Mouse (Mus musculus) forebrain, embryonic 10.5 days (tissue): ENCODE measurements at regions not wholly inside any gene's neighbourhood (a gene's known extent, or its start where the extent isn't known, plus 50 kb on each side); places are given as distances from the start of the nearest gene placed in this dataset.
"Not testable (repeated sequence)": the region's sequence is repeated elsewhere in the genome, so short reads cannot be mapped to it uniquely, and the experiment has no call there.

Experiments
- DNase-seq: peaks from one replicate; pipeline ENCODE4 v3.0.0-alpha.2; 2017; ENCODE audit warnings: low spot score; ENCODE audit errors: extremely low spot score
- H3K27ac ChIP-seq: fragments of 300-500 bp; sonication (generic); 2 replicates; pipeline ENCODE4 v1.5.1; 2016; ENCODE audit warnings: mild to moderate bottlenecking
- H3K27me3 ChIP-seq: fragments of 300-500 bp; sonication (generic); 2 replicates; pipeline ENCODE4 v1.6.1; 2016; ENCODE audit warnings: mild to moderate bottlenecking; ENCODE audit not compliant: poor library complexity, severe bottlenecking
- H3K36me3 ChIP-seq: fragments of 300-500 bp; sonication (generic); replicated peaks from 2 replicates; pipeline ENCODE4 v1.6.1; 2016; ENCODE audit warnings: mild to moderate bottlenecking, moderate library complexity
- H3K4me1 ChIP-seq: fragments of 300-500 bp; sonication (generic); 2 replicates; pipeline ENCODE4 v1.6.1; 2016
- H3K4me3 ChIP-seq: fragments of 300-500 bp; sonication (generic); 2 replicates; pipeline ENCODE4 v1.5.1; 2016; ENCODE audit warnings: mild to moderate bottlenecking, moderate library complexity
- H3K9me3 ChIP-seq: fragments of 300-500 bp; sonication (generic); 2 replicates; pipeline ENCODE4 v1.6.1; 2016; ENCODE audit warnings: mild to moderate bottlenecking, moderate library complexity
- WGBS: fragments of 180-500 bp; shearing (Covaris S2); methylation state at CpG from one replicate; pipeline ENCODE4 v1.1.7; 2016; 5-methylcytosine and 5-hydroxymethylcytosine counted together

DNA sequence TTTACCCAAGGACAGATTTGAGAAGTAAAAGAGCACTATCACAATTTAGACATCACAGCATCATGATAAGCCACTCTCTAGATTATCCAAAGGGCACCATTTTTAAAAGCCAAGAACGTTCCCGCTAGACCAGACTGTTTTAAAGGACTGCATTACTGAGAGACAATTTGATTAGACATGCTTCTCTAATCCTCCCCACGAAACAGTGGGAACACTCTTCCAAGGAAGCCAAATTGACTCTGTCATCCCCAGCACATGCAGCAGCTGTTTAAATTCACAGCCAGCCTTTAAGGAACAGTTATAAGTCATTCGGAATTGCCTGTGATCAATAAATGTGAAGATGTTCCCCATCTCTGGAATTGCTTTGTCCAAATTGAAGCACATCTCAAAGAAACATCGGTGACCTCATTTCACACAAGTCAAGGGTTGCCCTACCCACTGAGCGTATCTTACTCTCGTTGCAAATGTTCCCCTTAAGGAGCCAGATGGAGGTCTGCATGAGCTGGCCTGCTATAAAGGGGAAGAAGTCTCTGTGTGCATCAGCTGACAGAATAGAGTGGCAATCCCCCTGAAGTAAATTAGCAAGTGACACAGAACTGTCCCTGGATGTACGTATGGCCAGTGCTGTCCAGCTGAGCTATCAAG, 393.2 kb downstream of the Pid1 start:
- H3K9me3 ChIP-seq: no peaks in the 10 kb centered on the region
- H3K4me1 ChIP-seq: no peaks in the 10 kb centered on the region
- no peaks in the 10 kb centered on the region for H3K36me3 ChIP-seq
- H3K27me3 ChIP-seq: no peaks in the 10 kb centered on the region
- H3K4me3 ChIP-seq: no peak overlapping the region
- DNase-seq: no peak
- 70% methylated on average over 8 of the region's 8 CpGs for WGBS
- no peak overlapping the region for H3K27ac ChIP-seq

DNA sequence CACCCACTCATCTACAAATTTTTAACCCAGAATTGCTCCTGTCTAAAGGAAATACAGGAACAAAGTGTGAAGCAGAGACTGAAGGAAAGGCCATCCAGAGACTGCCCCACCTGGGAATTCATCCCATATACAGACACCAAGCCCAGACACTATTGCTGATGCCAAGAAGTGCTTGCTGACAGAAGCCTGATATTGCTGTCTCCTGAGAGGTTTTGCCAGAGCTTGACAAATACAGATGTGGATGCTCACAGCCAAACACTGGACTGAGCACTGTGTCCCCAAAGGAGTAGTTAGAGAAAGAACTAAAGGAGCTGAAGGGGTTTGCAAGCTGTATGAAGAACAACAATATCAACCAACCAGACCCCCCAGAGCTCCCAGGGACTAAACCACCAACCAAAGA, 399.3 kb downstream of the Pid1 start:
- H3K4me3 ChIP-seq, DNase-seq, H3K36me3 ChIP-seq, H3K27me3 ChIP-seq, H3K4me1 ChIP-seq, H3K9me3 ChIP-seq, H3K27ac ChIP-seq: not testable (repeated sequence)

DNA sequence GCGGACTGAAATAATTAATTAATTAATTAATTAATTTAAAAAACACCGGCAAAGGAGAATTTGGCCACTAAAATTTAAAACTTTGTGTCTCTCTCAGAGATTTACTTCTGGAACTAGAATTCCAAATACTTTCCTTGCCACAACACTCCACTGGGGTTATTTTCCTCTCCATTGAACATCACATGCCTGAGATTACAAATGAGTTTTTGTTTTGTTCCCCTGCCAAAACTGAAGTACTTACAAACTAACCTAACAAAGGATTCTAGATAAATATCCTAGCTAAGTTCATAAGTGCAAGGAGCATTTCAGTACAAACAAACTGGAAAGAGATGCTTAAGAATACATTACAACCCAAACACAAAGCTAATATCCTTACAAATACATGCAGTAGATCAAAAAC, 402.2 kb downstream of the Pid1 start:
- Histone ChIP-seq H3K27ac (no peak overlapping the region), H3K27me3 (no peaks in the 10 kb centered on the region), H3K9me3 (no peaks in the 10 kb centered on the region), H3K36me3 (no peaks in the 10 kb centered on the region), H3K4me3 (no peak overlapping the region), H3K4me1 (no peaks in the 10 kb centered on the region)
- DNase-seq: no peak
- 87% methylated on average over 2 of the region's 2 CpGs for WGBS

DNA sequence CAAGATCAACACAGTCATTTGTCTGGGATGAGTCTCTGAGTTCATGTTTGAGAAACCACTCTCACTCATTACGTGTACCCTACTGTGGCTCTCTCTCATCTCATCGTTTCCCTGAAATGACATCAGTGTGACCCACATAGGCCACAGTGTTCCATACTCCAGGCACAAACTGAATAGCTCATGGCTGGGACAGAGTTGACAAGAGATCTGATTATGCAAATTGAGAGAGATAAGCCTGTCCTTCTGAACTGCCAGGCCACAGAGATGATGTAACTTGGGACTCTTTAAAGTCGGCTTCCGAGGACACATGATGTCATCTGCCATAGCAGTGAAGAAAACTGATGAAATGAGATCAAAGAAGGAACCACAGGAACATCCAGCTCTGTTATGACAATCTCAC, 404.2 kb downstream of the Pid1 start:
- Histone ChIP-seq H3K4me3 (no peak overlapping the region), H3K27me3 (no peaks in the 10 kb centered on the region), H3K27ac (no peak overlapping the region), H3K9me3 (no peaks in the 10 kb centered on the region), H3K4me1 (no peaks in the 10 kb centered on the region), H3K36me3 (no peaks in the 10 kb centered on the region)
- no peak for DNase-seq
- 91% methylated on average over 4 of the region's 4 CpGs for WGBS

DNA sequence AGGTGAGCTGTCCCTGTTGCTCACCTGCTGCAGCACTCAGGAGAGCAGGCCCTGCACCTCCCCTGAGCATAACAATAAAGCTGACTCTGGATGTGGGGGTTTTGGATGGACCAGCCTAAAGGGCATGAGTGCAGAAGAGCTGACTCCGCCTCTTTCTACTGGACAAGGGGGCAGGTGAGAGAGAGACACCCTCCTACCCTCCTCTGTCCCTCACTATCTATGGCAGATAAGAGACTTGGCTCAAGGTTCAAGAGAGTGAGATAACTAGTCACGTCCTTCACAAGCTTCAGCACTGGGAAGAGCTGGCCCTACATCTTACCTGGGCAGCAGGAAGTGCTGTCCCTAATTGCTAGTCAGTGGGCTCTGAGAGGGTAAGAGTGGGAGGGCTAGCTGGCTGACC, 441.1 kb downstream of the Pid1 start:
- no peaks in the 10 kb centered on the region for H3K4me1 ChIP-seq
- H3K27me3 ChIP-seq: no peaks in the 10 kb centered on the region
- H3K9me3 ChIP-seq: no peaks in the 10 kb centered on the region
- no peaks in the 10 kb centered on the region for H3K36me3 ChIP-seq
- no peak for DNase-seq
- no peak overlapping the region for H3K27ac ChIP-seq
- no peak overlapping the region for H3K4me3 ChIP-seq
- 96% methylated on average over 2 of the region's 2 CpGs for WGBS

DNA sequence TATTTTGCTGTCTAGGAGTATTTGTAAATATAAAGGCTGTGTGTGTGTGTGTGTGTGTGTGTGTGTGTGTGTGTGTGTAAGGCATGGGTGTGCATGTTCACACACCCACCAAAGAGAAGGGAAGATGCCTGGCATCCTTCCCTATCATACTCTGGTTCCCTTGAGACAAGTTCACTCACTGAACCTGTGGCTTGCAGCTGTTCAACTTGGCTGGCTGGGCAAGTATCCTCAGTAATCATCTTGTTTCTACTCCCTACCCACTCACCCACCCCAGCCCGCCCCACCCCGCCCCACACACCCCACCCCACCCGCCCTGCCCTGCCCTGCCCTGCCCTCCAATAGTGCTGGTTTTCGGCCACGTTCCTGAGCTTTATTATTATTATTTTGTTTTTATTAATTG, 448.5 kb downstream of the Pid1 start:
- 94% methylated on average over 5 of the region's 5 CpGs for WGBS
- no peak for DNase-seq
- Histone ChIP-seq H3K36me3 (no peaks in the 10 kb centered on the region), H3K4me1 (no peaks in the 10 kb centered on the region), H3K4me3 (no peak overlapping the region), H3K27me3 (no peaks in the 10 kb centered on the region), H3K27ac (no peak overlapping the region), H3K9me3 (no peaks in the 10 kb centered on the region)

DNA sequence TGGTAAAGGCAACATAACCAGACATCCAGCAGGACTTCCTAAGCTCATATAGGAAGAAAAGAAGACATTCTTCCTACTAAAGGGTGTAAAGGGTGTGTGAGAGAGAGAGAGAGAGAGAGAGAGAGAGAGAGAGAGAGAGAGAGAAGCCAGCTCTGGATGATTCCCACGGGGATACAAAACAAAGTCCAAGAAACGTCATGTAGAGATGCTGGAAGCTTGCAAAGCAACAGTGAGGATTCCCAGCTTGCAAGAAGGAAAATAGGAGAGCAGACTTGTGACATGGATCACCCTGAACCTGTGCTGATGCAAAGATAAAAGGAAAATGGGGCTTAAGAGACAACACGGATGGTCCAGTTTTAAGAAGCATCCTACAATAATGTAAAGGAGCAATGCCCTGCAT, 456.6 kb downstream of the Pid1 start:
- Histone ChIP-seq H3K36me3 (no peaks in the 10 kb centered on the region), H3K9me3 (no peaks in the 10 kb centered on the region), H3K27ac (no peak overlapping the region), H3K4me1 (peaks cover 4% of the 10 kb centered on the region; the same call in 1 of the 2 replicates), H3K27me3 (no peaks in the 10 kb centered on the region), H3K4me3 (no peak overlapping the region)
- no peak for DNase-seq
- 79% methylated on average over 3 of the region's 3 CpGs for WGBS

DNA sequence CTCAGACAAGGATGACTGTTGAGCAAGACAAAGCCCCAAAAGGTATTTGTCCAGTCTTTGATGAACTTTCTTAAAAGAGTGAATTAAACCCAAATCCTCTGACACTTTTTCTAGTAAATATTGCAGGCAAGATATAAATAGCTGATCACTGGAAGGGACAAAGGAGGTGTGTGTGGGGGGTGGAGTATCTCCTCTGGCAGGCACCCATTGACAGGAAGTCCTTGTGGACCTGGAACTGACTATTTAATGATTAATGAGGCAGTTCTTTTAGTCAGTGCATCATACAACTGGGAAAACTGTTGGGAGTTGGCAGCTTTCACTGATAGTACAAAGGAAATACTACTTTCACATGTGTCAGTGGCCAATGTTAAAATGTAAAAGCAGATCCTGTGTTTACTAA, 457.1 kb downstream of the Pid1 start:
- H3K9me3 ChIP-seq: no peaks in the 10 kb centered on the region
- H3K4me1 ChIP-seq: peaks cover 4% of the 10 kb centered on the region; the same call in 1 of the 2 replicates
- DNase-seq: no peak
- no peaks in the 10 kb centered on the region for H3K27me3 ChIP-seq
- no peak overlapping the region for H3K27ac ChIP-seq
- no peaks in the 10 kb centered on the region for H3K36me3 ChIP-seq
- H3K4me3 ChIP-seq: no peak overlapping the region

DNA sequence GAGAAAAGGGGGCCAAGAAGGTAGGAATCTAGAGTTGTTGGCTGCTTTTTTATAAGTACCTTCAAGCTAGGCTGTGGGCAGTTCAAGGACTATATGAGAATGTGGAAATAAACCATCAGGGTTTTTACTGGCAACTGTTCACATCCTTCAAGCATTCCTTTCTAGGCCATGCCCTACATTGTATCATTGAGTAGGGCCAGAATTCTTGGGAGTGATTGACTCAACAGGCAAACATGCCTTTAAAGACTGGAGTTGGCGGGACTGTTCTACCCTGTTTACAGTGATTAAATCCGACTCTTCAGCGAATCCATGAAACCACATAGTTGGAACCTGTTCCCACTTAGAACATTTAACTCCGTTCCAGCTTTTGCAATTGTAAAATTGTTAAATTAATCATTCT, 463.8 kb downstream of the Pid1 start:
- DNase-seq: no peak
- H3K27ac ChIP-seq: no peak overlapping the region
- H3K4me1 ChIP-seq: no peaks in the 10 kb centered on the region
- no peaks in the 10 kb centered on the region for H3K27me3 ChIP-seq
- no peaks in the 10 kb centered on the region for H3K36me3 ChIP-seq
- WGBS: 90% methylated on average over 4 of the region's 4 CpGs
- H3K9me3 ChIP-seq: no peaks in the 10 kb centered on the region
- no peak overlapping the region for H3K4me3 ChIP-seq

DNA sequence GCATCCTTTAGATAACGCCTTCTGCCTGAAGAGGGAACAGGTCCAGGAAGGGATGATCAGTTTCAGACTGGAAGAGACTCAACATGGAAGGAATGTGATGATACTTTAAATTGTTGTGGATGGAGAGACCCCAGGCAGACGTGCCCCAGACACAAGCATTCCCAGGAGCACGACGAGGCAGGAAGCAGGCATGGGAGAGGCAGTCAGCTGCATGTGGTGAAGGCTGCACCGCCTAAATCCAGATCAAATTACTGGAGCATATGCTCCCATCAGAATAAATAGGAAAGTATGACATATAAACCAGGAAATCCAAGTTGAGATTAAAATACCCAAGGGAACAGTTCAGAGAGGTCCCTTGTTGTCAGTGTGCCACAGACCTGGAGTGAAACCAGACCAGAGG, 467.3 kb downstream of the Pid1 start:
- H3K27me3 ChIP-seq: no peaks in the 10 kb centered on the region
- no peak overlapping the region for H3K4me3 ChIP-seq
- no peaks in the 10 kb centered on the region for H3K36me3 ChIP-seq
- H3K27ac ChIP-seq: no peak overlapping the region
- H3K9me3 ChIP-seq: no peaks in the 10 kb centered on the region
- DNase-seq: no peak
- 56% methylated on average over 5 of the region's 5 CpGs for WGBS
- H3K4me1 ChIP-seq: no peaks in the 10 kb centered on the region

DNA sequence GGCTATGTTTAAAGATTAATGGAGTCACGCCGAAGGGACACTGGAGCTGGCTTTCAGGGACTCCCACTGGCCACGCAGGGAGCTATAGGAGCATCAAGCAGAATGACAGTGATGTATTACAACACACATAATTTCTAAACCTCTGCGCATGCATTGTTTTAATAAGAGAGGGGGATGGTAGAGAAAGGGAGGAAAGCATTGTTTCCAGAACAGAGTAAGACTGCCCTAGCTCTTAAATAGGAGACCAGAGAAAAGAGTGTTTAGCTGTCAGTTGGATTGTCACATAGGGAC, 471.1 kb upstream of the Sphkap start:
- Histone ChIP-seq H3K27ac (no peak overlapping the region), H3K4me1 (no peaks in the 10 kb centered on the region; the same call in 1 of the 2 replicates), H3K9me3 (no peaks in the 10 kb centered on the region), H3K27me3 (no peaks in the 10 kb centered on the region), H3K4me3 (no peak overlapping the region), H3K36me3 (no peaks in the 10 kb centered on the region)
- no peak for DNase-seq
- WGBS: 92% methylated on average over 4 of the region's 4 CpGs

DNA sequence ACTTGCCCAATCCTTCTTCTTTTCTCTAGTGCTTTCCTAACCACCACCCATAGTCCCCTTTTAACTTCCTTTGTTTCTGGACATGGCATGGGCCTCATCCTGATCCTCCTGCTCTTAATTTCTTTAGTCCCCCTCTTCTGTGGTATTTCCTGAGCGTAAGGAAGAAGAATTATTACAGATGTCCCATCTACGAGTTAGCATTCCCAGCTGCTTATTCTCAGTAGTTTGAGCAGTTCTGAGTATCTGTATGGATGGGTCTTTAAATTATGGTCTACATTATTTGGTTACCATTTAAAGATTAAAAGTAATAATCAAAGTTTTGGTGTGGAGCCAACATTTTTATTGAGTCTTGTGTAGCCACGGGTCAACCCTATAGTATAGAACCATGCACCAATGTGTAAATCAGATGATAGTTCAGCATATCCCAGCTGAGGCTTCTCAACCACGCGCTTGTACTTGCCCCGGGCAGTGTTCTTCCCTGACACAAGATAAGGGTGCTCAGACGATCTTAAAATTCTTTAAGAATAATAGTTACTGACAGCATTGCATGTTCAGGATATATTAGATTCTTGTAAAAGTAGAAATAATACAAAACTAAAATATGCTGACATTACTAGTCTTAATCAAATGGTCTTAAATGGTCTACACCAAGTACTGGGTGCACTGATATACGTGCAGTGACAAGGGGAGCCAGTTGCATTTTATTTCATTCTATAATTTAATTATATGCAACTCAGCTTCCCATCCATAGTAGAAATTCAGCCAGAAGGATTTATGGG, 470.5 kb upstream of the Sphkap start:
- WGBS: 91% methylated on average over 8 of the region's 8 CpGs
- Histone ChIP-seq H3K36me3 (no peaks in the 10 kb centered on the region), H3K4me1 (no peaks in the 10 kb centered on the region; the same call in 1 of the 2 replicates), H3K27ac (no peak overlapping the region), H3K9me3 (no peaks in the 10 kb centered on the region), H3K4me3 (no peak overlapping the region), H3K27me3 (no peaks in the 10 kb centered on the region)
- no peak for DNase-seq

DNA sequence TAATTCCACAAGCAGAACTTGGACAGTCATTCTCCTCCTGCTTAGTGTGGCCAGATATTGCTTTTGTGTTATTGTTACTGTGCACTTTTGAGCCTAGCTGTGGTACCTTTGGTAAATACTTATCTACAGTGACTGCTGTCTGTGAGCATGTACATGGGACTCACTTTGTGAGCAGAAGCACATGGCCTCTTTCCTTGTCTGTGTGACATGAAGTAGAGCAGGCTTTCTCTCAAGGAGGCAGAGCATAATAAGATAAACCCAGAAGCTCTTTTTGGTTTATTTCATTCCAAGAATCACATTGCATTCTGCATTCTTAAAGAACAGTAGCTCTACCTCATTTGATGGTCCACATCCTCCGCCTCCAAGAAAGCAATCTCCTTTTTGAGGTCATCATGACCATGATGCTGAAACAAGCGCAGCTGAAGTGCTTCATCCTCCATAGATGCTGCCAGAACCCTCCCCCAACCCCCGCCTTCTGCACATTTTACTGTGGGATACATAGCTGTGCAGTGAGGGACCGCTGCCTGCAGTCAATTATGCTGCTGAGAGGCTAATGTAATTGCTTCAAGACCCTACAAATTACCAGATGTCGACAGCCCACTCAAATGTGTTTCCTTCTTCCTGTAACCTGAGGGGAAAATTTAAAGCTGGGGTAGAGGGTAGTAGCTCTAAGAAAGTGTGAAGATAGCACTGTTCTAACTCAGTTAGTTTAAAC, 463.0 kb upstream of the Sphkap start:
- Histone ChIP-seq H3K36me3 (no peaks in the 10 kb centered on the region), H3K9me3 (no peaks in the 10 kb centered on the region), H3K27me3 (no peaks in the 10 kb centered on the region), H3K4me3 (no peak overlapping the region), H3K27ac (no peak overlapping the region), H3K4me1 (no peaks in the 10 kb centered on the region; the same call in 1 of the 2 replicates)
- 63% methylated on average over 5 of the region's 5 CpGs for WGBS
- peak; percentile 49 for DNase-seq
